Mouse (Mus musculus) thymus, adult 18-20 months (tissue): ENCODE results near the gene Lsg1.

Experiments
- DNase-seq, 2 experiments: peaks; one replicate each; pipeline ENCODE4 v3.0.0; 2022; ENCODE audit warnings: mixed read lengths in 2 of 2

Lsg1 gene

DNA sequence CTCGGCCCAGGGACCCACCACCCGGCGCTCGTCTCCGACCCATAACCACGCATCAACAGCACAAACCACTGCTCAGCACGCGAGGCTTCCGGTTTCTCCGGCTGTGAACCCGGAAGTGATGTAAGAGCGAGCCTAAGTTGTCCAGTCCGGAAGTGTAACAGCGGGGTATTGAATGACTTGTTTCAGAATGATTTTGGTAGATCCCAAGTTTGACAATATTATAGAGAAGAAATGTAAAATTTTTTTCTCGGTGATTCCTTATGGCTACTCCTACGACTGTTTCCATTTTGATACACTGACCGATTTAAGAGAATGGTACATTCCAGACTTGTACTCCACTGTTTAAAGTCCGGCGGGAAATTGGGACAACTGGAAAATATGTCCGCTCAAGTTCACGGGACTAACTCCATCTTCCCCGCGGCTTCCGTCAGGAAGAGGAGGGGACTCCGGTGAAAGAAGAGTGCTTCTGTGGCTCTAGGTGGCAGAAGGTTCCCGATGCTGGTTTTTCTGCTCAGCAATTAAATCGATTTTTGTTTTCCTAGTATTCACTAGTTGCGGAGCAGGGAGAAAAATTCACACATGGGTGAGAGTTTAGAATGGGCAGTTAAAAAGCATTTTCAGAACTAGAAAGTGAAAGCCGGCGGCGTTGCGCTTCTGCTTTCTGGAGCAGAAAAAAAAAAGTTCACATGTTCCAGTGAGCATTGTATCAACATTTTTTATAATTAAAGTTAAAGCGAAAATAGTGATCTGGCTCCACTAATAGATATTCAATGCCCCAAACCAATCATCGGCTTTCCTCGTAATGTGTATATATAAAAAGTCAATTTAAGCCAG is at the start of gene Lsg1:
Lsg1 (minus strand) TSS at position 99 of the 834 bp plus-strand sequence.
- DNase-seq = peak; percentile 65 to 75

DNA sequence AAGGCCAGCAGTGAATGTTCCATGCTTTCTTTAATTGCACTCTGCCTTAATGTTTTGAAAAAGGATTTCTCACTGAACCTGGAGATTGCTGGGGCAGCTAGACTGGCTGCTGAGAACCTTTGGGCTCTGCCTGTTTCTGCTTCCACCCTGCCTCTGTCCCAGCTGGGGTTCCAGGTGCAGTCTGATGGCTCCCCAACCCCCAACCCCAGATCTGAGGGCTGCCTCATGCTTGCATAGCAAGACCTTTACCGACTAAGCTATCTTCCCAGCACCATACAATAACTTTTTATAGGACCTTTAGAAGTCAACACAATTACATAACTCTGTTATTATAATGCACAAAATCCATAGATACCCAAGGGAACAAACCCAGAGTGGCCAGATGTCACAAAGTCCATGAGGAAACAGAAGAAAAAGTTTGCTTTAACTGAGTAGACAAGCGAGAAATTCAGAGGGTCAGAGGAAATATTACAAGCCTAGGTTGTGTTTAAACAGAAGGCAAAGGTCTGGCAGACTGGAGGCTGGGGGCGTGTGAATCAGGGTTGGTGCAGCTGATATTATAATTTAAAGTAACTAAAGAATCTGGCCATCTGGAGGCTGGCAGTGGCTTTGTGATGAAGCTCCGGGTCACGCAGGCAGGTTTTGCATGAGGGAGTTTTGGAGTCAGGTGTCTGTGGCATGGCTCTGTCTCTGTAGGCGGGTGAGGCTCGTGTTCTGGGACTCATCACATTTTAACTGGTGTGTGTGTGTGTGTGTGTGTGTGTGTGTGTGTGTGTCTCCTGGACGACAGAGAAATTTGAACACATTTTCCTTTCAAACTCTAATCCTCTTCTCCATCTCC is 46.7 kb upstream of the Lsg1 start:
- DNase-seq = peak; percentile 27 to 41

DNA sequence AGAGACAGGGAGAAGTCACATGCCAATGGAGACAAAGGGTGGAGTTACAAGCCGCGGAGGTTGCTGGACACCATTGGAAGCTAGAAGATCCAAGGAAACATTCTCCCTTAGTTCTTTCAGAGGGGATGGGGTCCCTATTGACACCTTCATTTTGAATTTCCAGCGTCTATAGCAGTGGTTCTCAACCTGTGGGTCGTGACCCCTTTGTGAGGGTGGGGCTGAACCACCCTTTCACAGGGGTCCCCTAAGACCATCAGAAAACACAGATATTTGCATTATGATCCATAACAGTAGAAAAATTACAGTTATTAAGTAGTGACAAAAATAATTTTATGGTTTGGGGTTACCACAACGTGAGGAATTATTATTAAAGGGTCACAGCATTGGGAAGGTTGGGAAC is 42.1 kb upstream of the Lsg1 start:
- DNase-seq = no peak

DNA sequence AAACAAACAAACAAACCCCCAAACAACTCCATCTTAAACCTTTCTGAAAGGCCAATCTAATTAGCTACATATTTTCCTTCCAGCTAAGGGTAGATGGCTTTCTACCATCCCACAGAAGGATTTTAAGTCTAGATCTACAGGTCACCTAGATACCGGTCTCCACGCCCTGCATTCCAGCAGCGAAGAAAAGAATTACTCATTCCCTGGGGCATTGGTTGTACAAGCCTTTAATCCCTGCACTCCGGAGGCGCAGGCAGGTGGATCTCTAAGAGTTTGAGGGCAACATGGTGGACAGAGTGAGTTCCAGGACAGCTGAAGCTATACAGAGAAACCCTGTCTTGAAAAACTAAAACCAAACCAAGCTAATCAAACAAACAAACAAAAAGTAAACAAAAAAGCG is 41.0 kb upstream of the Lsg1 start:
- DNase-seq = no peak

DNA sequence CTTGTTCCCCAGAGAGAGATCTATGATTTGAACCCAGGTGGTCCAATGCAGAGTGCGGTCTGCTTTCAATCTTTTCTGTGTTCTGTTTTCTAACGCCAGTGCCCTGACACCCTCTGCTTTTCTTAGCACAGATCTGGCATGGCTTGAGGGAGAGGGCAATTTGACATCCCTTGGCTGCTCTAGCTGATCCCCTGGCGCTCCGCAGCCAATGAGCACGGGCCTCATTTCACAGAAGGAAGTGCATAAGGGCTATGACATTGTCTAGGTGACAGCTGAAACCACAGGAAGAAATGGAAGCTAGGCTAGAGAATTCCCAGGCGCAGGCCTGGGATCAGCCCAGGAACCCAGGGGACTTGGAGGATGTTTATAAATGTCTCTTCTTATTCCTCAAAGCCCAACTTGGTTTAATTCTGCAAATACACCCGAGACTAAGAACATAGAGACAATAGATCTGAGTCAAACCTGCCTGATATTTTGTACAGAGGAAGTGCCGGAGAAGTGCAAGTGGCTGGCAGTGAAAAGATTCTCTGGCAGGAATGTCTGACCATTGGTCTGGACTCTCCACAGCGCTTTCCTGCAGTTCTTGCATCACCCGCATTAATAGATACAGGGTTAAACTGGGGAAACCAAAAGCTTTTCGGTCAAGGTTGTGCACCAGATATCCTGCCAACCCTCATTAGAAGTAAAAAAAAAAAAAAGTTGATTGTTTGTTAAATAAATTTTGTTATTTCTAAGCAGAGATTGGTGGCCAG is 40.4 kb upstream of the Lsg1 start:
- DNase-seq = no peak

DNA sequence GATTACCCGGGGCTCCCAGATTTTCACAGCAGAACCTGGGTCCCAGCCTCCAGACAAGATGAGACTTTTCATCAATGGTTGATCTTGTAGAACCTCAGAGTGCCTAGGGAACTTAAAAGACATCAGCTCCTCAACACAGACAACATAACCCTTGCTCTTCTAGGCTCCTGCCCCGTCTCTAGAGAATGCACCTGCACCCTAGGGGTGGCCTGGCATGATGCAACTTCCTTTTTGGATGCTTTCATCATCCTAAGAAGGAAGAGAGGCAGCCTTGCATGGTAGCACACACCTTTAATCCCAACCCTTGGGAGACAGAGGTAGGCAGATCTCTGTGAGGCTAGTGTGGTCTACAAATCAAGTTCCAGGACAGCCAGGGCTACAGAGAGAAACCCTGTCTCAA is 37.2 kb upstream of the Lsg1 start:
- no peak for DNase-seq

DNA sequence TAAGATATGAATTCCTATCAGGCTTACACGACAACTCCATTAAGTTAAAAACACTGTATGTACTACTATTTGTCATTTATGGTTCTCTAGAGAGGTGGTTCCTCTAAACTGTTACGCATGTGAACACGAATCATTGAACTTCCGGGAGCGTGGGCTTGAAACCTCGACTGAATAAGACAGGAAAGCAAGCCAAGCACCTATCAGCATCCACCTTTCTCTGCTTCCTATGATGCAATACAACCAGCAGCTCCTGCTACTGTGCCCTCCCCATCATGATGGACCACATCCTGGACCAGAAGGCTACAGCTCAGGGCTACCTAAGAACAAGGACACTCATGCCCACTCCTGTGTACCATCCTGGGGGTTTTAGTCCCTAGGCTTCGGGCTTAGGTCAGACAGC is 36.3 kb upstream of the Lsg1 start:
- no peak for DNase-seq

DNA sequence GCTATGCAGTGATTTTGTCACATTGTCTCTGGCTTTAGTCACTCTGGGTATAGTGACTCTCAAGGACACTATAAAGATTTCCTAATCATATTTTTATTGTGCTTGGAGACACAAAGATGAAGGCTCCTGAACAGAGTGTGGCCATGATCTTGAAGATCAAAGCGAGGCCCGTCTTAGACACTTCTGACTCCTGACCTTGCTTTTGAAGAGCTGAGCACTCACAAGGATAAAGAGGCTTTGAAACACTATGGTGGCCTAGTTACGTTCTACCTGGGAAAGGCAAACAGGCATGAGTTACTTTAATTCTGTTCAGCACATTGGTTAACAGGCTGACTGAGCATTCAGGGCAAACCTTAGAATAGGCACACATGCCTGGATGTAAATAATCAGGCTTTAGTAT is 28.9 kb upstream of the Lsg1 start:
- no peak for DNase-seq

DNA sequence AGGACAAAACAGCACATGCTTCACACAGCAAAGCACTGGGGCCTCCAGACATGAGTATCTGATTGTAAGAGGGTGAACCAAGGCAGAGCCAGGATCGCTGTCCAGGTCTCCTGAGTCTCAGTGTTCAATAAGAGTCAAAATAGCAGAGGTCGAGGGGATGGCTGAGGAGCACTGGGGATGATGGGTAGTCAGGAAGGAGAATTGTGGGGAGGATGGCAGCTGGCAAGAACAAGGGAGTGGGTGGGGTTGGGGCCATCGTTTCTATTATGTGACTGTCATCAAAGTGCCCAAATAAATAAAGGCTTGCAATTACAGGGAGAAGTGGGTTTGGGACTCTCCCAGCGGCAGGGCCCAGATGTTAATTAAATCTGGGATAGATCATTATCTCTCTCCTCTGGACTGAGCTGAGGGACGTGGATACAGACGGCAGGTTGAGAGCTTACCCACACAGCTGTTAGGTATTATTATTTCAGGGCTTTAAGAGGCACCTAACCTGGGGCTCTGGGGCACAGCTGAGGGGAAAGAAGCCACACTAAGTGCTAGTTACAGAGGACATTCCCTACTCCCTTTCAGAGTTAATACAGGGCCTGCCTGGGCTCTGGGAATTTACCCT is 27.4 kb upstream of the Lsg1 start:
- no peak for DNase-seq

DNA sequence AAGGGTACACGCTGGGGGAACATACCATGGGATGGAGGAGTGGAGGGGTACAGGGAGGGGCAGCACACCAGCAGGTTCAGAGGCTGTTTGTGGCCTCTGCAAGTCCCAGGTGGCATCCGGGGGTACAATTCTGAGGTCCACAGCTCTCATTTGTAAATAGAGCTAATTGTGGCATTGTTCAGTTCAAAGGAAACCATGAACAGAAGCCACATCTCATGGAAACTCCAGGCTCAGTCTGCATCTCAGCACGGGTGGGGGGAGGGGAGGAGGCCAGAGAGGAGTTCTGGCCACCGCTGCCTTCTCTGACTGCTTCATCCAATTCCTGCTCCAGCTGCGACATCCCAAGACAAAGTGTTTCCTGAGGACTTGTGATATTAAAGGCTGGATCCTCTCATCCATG is 26.7 kb upstream of the Lsg1 start:
- DNase-seq = no peak

DNA sequence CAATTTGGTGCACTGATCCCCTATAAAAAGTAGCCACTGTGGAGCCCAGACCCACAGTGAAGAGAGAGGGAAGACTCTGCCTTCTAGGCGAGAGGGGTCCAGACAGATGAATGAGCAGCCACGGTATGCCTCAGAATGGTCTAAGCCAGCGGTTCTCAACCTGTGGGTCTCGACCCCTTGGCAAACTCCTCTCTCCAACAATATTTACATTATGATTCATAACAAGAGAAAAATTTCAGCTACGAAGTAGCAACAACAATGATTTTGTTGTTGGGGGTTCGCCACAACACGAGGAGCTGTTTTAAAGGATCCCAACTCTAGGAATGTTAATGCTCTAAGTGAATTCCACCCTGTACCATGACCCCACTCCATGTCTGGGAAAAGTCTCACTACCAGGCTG is 25.7 kb upstream of the Lsg1 start:
- no peak for DNase-seq

DNA sequence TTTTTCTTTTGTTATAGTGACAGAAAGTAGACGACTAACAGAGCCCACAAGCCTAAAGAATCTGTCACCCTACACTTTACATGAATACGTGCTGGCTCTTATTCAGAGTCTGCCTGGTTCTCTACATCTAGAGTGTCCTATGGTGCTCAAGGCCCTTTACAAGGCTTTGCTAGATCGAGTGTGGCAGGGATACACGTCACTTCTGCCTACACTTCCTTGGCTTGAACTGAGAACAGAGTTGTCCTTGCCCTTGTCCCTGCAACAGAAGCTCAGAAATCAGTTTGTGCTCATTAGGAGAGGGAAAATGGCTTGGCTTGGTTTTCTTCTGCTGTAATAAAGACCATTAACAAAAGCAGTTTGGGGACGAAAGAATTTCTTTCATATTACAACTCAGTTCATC is 23.9 kb upstream of the Lsg1 start:
- no peak for DNase-seq

DNA sequence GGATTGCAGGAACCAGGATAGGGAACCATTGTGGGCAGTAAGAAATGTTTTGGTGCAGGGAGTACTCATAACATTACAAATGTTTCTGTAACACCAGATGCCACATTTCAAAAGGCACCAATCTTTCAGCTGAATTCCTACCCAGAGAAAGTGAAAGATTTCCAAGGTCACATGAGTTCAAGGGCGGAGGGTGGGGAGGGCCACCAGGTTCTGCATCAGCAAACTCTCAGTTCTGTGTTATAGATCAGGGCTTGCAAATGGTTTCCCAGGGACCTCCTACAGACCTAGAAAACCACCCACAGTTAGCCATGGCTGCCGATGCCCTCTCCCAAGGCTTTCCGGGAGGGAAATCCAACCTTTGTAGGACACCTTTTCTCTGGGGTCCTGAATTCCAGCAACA is 20.5 kb upstream of the Lsg1 start:
- DNase-seq = no peak

DNA sequence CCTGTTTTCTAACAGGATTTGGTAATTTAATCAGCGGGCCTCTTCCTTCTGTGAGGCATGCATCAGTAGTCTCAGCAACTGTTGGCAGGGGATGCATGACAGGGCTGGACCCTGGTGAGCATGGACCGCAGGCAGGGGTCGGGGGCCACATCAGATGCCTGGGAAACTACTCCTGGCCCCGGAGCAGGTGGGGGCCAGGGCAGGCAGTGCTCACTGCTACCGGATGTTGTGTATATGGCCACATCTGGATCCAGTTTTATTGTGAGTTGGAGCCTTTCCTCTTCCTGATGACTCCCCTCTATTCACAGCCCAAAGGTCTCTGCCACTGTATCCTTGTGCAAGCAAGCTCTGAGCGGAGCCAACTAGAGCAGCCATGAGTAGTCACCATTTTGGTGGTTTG is 18.1 kb upstream of the Lsg1 start:
- no peak for DNase-seq

DNA sequence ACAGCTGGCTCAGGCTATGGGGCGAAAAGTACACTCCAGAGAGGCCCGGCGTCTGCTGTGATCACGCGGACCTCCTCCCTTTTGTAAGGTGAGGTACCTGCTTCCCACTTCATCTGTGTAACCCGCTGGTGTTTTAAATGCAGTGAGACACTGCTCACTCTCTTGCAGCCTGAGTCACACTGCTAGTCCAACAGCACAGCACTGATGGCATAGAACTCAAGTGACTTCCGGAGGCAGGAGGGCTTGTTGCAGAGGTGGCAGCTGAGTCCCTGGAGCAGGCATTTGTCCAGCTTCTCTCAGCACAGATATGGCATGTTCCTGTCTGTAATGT is 17.4 kb upstream of the Lsg1 start:
- no peak for DNase-seq

DNA sequence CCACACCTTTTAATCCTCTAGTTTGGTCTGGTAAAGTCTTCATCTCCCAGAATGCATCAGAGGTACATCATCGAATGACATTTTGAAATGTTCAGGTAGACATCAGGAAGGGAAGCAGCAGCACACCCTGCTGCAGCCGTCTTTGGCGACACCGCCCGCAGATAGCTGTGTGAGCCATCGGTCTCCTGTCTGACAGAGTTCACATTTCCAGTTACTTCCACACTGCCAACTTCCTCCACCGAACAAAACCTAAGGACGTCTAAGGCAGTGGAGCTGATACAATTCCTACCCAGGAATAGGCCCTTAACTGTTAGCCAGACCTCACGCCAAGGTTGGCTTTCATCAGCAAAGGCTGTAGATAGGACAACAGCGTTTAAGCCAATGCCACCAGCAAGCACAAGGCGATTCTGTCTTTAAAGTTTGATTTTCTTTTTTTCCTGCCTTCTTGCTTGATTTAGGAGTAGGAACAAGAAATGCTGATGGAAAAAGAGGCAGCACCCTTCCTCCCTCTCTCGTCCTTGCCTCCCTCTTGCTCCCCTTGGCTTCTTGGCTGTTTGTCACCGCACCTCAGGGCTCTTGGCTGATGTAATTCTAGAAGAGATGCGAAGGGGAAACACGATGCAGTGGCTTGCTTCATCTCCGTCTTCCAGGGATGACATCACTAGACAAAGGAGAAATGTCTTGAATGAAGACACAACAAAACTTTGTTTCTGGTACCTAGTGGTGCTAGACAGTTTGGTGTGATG is 16.8 kb upstream of the Lsg1 start:
- DNase-seq = no peak

DNA sequence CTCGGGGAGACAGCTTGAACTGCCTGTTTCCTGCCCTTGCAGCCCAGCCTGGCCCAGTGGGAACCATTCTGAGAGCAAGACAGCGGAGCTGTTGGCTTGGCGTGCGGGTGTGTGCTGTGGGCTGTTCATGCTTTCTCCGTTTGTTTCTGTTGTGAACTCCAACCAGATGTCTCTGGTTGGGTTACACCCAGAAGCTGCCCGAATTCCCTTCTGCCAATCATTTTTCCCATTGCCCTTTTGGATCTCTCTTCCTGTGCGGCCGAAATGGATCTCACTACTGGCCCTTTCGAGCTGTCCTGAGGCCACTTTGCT is 16.1 kb upstream of the Lsg1 start:
- no peak for DNase-seq

DNA sequence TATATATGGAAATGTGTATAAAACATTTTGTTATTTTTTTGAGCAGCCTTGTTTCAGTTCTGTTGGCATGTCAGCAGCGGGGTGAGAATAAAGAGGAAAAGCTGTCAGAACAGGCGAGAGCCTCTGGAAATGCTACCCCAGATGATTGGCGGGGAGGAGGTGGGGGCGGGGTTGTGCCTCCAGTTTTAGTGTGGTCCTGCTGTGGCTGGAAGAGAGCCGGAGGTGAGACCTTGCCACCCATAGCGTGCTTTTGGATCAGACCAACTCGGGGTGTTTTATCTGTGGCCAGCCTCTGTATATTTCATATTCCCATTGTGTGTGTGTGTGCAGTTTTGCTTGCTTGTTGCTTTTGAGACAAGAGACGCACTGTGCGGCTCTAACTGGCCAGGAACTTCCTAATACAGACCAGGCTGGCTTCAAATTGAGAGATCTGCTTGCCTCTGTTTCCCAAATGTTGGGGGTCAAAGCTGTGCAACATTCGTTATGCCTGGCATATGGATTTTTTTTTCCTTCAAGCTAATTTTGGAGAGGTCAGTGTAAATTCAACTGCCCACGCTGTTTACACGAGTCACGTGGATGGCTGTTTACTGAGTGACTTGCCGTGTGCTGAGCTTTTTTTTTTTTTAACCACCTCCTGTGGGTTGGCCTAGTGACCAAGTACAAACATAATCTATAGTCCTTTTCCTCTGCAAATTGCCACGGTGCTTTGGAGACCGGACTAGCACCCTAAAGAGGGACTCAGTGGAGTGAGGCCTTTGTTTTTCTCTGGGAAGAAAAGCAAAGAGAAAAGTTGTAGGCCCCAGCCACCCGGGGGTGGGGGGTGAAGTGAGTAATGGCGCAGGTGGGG is 15.5 kb upstream of the Lsg1 start:
- DNase-seq = no peak

DNA sequence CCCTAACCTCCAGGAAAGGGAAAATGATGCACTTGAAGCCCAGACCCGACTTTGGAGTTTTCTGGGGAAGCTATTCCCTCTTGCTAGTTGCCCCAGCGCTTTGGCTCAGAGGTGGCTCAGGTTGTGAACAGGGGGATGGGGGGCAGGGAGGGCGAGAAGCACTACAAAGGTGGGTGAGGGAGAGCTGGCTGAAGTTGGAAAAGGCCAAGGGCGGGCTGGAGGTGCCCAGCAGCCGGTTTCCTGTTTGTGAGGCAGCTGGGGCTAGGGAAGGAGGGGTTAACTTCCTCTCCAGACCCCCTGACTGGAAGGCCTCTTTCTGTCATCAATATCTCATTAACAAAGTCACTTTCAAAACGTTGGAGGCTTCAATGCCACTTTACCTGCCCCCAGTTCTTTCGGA is 14.6 kb upstream of the Lsg1 start:
- no peak for DNase-seq

DNA sequence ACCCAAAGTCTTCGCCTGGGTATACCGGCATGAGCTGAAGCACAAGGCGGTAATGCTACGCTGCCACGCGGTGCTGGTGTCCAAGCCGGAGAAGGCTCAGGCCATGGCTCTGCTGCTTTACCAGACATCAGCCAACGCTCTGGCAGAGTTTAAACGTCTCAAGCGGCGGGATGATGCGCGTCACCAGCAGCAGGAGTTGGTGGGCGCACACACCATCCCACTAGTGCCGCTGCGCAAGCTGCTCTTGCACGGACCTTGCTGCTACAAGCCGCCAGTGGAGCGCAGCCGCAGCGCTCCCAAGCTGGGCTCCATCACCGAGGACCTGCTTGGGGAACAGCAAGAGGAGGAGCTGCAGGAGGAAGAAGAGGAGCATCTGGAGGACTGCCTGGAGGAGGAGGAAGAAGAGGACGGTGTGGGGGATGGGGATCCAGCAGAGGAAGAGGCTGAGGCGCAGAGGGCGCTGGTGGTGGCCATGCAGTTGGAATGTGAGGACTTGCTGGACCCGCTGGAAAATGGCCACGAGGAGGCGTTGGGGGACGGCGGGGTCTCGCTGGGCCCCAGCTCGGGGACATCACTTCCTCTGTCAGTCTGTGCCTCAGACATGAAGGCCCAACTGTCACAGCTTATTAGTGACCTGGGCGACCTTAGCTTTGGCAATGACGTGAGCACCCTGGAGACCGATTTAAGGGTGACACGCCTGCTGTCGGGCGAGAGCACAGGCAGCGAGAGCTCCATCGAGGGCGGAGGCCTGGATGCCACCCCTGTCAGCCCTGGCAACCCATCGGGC is 13.8 kb upstream of the Lsg1 start:
- no peak for DNase-seq
